Mouse (Mus musculus): ENCODE measurements around the gene Cdh12. TPM values are rescaled to one million over a fixed set of nuclear protein-coding genes. Genes with fewer than 3 reads are reported as not detected.

Cdh12 gene
- not detected for polyA plus RNA-seq (2012; fragmentation: generic; extraction: Trizol)

GRCm38 (mm10) chr15:20448861-20449663 lies at the start of gene Cdh12:
Gene Cdh12 (plus strand): TSS chr15:20449265.

GRCm38 (mm10) chr15:20666650-20667049 lies 217.6 kb downstream of the Cdh12 start, which contains the start of gene Acot10:
Gene Acot10 (minus strand): TSS chr15:20666750.

Other genes starting within 250 kb of the Cdh12 start
- gene Acot10, start 217.5 kb downstream of the Cdh12 start, polyA plus RNA-seq (2012; fragmentation: generic; extraction: Trizol) = under 1 TPM; 0.06 to 0.32 TPM